ENCODE assay signal across 8 mouse cellular contexts in the genomic region with DNA sequence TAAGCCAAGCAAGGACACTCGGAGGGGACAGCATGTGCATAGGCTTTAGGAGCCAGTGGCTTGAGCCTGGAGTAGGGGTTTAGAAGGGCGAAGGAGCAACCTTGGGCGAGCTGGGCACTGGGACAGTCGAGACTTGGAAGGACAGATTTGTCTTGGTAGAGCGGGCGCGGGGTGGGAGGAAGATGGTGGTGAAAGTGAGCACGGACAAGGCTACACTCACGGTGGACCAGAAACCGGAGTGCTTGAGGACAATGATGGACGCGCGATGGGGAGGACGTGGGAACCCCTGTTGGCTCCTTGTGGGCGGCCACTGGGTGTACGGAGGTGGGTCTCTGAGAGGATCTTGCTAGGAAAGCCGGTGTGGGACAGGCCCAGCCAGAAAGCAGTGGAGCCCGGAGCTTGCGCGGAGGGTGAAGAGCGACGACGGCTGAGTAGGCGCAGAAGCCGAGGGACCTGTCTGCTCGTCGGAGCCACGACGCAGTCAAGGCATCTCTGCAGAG. TPM values are rescaled to one million over a fixed set of nuclear protein-coding genes. Genes with fewer than 3 reads are reported as not detected.
A peak's percentile ranks its signal among the peaks of the same experiment; 100 is the strongest.
DNase-seq lines count a peak whose midpoint lies in the region; ATAC-seq and TF ChIP-seq lines count a peak whose summit lies in the region.

No protein-coding gene starts in this region.

- no peaks in the 10 kb centered on the region for H3K4me1 ChIP-seq in intestine, postnatal 0 days (replicated peaks; ENCODE audit: control insufficient read depth, insufficient read depth, low read length)
- peaks cover 33% of the 10 kb centered on the region for H3K4me1 ChIP-seq in neural tube, embryonic 13.5 days (replicated peaks)

- H3K4me2 ChIP-seq in intestine, postnatal 0 days (replicated peaks; ENCODE audit: low read depth) = peak overlapping the region; percentile 73
- peak overlapping the region; percentile 73 for H3K4me2 ChIP-seq in neural tube, embryonic 13.5 days

- DNase-seq in CD4-positive, CD25-positive, alpha-beta regulatory T cell, adult 2 months (ENCODE audit: low read depth, low spot score) = peak; percentile 40
- DNase-seq in thymus, postnatal 4 days = peak; percentile 47
- no peak for DNase-seq in thymus, postnatal 14 days
- DNase-seq in left cerebral cortex, postnatal 25 days (ENCODE audit: low spot score in 2 of 2) = no peak
- DNase-seq in thymus, postnatal 0 days (ENCODE audit: low spot score) = no peak

- no peaks in the 10 kb centered on the region for H3K9me3 ChIP-seq in intestine, postnatal 0 days (ENCODE audit: control insufficient read depth)
- no peaks in the 10 kb centered on the region for H3K9me3 ChIP-seq in neural tube, embryonic 13.5 days

- H3K9ac ChIP-seq in intestine, postnatal 0 days (ENCODE audit: low read depth, low read length) = peak overlapping the region; percentile 69
- H3K9ac ChIP-seq in neural tube, embryonic 13.5 days = peak overlapping the region; percentile 75

- peaks cover 53% of the 10 kb centered on the region for H3K27me3 ChIP-seq in intestine, postnatal 0 days (replicated peaks; ENCODE audit: control insufficient read depth, insufficient read depth, low read length)
- peaks cover 93% of the 10 kb centered on the region for H3K27me3 ChIP-seq in neural tube, embryonic 13.5 days

- TF ChIP-seq CTCF in intestine, postnatal 0 days (IDR thresholded peaks at IDR 0.05; ENCODE audit: low read depth) = no peak

- ATAC-seq in CD4-positive, CD25-positive, alpha-beta regulatory T cell, adult 4 months = no peak
- no peak for ATAC-seq in intestine, postnatal 0 days
- ATAC-seq in neural tube, embryonic 13.5 days (ENCODE audit: low read depth) = no peak

- 7% methylated on average over 29 of the region's 29 CpGs for WGBS in intestine, postnatal 0 days
- WGBS in neural tube, embryonic 13.5 days = 3% methylated on average over 29 of the region's 29 CpGs

- intact Hi-C loops in left cerebral cortex, postnatal 25 days (cut with DNase I) = no loop called here

- peaks cover 7% of the 10 kb centered on the region for H3K36me3 ChIP-seq in intestine, postnatal 0 days (ENCODE audit: control insufficient read depth, insufficient read depth)
- peaks cover 13% of the 10 kb centered on the region; the same call in 1 of the 2 replicates for H3K36me3 ChIP-seq in neural tube, embryonic 13.5 days

- H3K27ac ChIP-seq in intestine, postnatal 0 days (ENCODE audit: low read depth, low read length) = peak overlapping the region; percentile 77
- H3K27ac ChIP-seq in neural tube, embryonic 13.5 days (replicated peaks) = peak overlapping the region; percentile 10; the same call in 1 of the 2 replicates

- peak overlapping the region; percentile 56 for H3K4me3 ChIP-seq in intestine, postnatal 0 days (ENCODE audit: low read depth, low read length)
- peak overlapping the region; percentile 53 for H3K4me3 ChIP-seq in neural tube, embryonic 13.5 days

RNA-seq across cellular contexts. Expression of a gene that starts 0.8 kb away (rescaled TPM):
- not detected for polyA plus RNA-seq in CD4-positive, CD25-positive, alpha-beta regulatory T cell, adult 4 months (2017; shearing (Covaris generic))
- polyA plus RNA-seq in intestine, postnatal 0 days (2015; fragmentation: Nextera tagmentation; extraction: Ambion mirVana) = 6.3 and 6.9 TPM in 2 replicates
- polyA plus RNA-seq in neural tube, embryonic 13.5 days (2015; fragmentation: Nextera tagmentation; extraction: Ambion mirVana) = 3.4 and 3.7 TPM in 2 replicates
- 1 to 10 TPM; 2.9 to 3.2 TPM for total RNA-seq in left cerebral cortex, postnatal 25 days (2021)
- polyA plus RNA-seq in thymus, postnatal 0 days (2015; fragmentation: Nextera tagmentation; extraction: Ambion mirVana) = 3.6 and 4.3 TPM in 2 replicates

RNA-seq across cellular contexts. Expression of a gene that starts 35.1 kb away (rescaled TPM):
- not detected for polyA plus RNA-seq in CD4-positive, CD25-positive, alpha-beta regulatory T cell, adult 4 months (2017; shearing (Covaris generic))
- not detected in 2 replicates for polyA plus RNA-seq in intestine, postnatal 0 days (2015; fragmentation: Nextera tagmentation; extraction: Ambion mirVana)
- polyA plus RNA-seq in neural tube, embryonic 13.5 days (2015; fragmentation: Nextera tagmentation; extraction: Ambion mirVana) = 1.7 and 1.9 TPM in 2 replicates
- 1 to 10 TPM; 4.7 to 5.4 TPM for total RNA-seq in left cerebral cortex, postnatal 25 days (2021)
- not detected in 2 replicates for polyA plus RNA-seq in thymus, postnatal 0 days (2015; fragmentation: Nextera tagmentation; extraction: Ambion mirVana)

RNA-seq across cellular contexts. Expression of a gene that starts 38.4 kb away (rescaled TPM):
- polyA plus RNA-seq in CD4-positive, CD25-positive, alpha-beta regulatory T cell, adult 4 months (2017; shearing (Covaris generic)) = 10 to 100 TPM; 15.6 to 30.9 TPM
- polyA plus RNA-seq in intestine, postnatal 0 days (2015; fragmentation: Nextera tagmentation; extraction: Ambion mirVana) = 29.0 and 29.9 TPM in 2 replicates
- polyA plus RNA-seq in neural tube, embryonic 13.5 days (2015; fragmentation: Nextera tagmentation; extraction: Ambion mirVana) = 76.2 and 77.1 TPM in 2 replicates
- total RNA-seq in left cerebral cortex, postnatal 25 days (2021) = 100 to 1,000 TPM in 1 of 2 experiments, 10 to 100 TPM in 1; 87.8 to 101 TPM
- polyA plus RNA-seq in thymus, postnatal 0 days (2015; fragmentation: Nextera tagmentation; extraction: Ambion mirVana) = 27.6 and 30.2 TPM in 2 replicates

RNA-seq across cellular contexts. Expression of a gene that starts 40.3 kb away (rescaled TPM):
- 1 to 10 TPM; 4.1 to 5.2 TPM for polyA plus RNA-seq in CD4-positive, CD25-positive, alpha-beta regulatory T cell, adult 4 months (2017; shearing (Covaris generic))
- 0.39 and 0.59 TPM in 2 replicates for polyA plus RNA-seq in intestine, postnatal 0 days (2015; fragmentation: Nextera tagmentation; extraction: Ambion mirVana)
- 3.2 and 5.8 TPM in 2 replicates for polyA plus RNA-seq in neural tube, embryonic 13.5 days (2015; fragmentation: Nextera tagmentation; extraction: Ambion mirVana)
- total RNA-seq in left cerebral cortex, postnatal 25 days (2021) = 10 to 100 TPM; 12.3 to 13.8 TPM
- polyA plus RNA-seq in thymus, postnatal 0 days (2015; fragmentation: Nextera tagmentation; extraction: Ambion mirVana) = 0.83 and 1.3 TPM in 2 replicates

Comparison
In these comparisons a context has a peak if more than half of its experiments do, and no peak if none do; other contexts are left out.
1. DNase-seq: peak in CD4-positive, CD25-positive, alpha-beta regulatory T cell, adult 2 months (single experiment) and thymus, postnatal 4 days (single experiment); none in thymus, postnatal 14 days (single experiment), left cerebral cortex, postnatal 25 days (0 of 2) and thymus, postnatal 0 days (single experiment).